Mouse (Mus musculus): ENCODE data around the gene Anapc16. TPM values are rescaled to one million over a fixed set of nuclear protein-coding genes. Genes with fewer than 3 reads are reported as not detected.

The Anapc16 gene
- polyA plus RNA-seq, 1 experiment, result 100 TPM

- H3K4me1 ChIP-seq (ENCODE audit: control insufficient read depth, insufficient read depth, low read length), result peaks cover 7% of the 10 kb centered on the region; the same call in 1 of the 2 replicates
- H3K4me3 ChIP-seq (ENCODE audit: insufficient read depth, low read depth, low read length), result no peak overlapping the region
- no peak for TF ChIP-seq CTCF (conservative IDR thresholded peaks at IDR 0.05; ENCODE audit: insufficient read depth, insufficient read length, low read depth, low read length)
- H3K27me3 ChIP-seq (replicated peaks; ENCODE audit: control insufficient read depth, insufficient read depth, low read length), result no peaks in the 10 kb centered on the region
- H3K27ac ChIP-seq (ENCODE audit: insufficient read depth, low read depth, low read length), result no peak overlapping the region
- WGBS, result 92% methylated on average over 8 of the region's 8 CpGs
- no peaks in the 10 kb centered on the region for H3K36me3 ChIP-seq (ENCODE audit: control insufficient read depth, insufficient read depth, low read length)
- DNase-seq, result no peak
Observed at GRCm38 (mm10) chr10:59965788-59966187, 37.1 kb downstream of the Anapc16 start.

GRCm38 (mm10) chr10:59965362-59965695 is 37.6 kb downstream of the Anapc16 start:
- Histone ChIP-seq H3K4me3 (ENCODE audit: insufficient read depth, low read depth, low read length) (no peak overlapping the region), H3K4me1 (ENCODE audit: control insufficient read depth, insufficient read depth, low read length) (peaks cover 3% of the 10 kb centered on the region; the same call in 1 of the 2 replicates), H3K27ac (ENCODE audit: insufficient read depth, low read depth, low read length) (no peak overlapping the region), H3K36me3 (ENCODE audit: control insufficient read depth, insufficient read depth, low read length) (no peaks in the 10 kb centered on the region), H3K27me3 (replicated peaks; ENCODE audit: control insufficient read depth, insufficient read depth, low read length) (no peaks in the 10 kb centered on the region)
- TF ChIP-seq CTCF (conservative IDR thresholded peaks at IDR 0.05; ENCODE audit: insufficient read depth, insufficient read length, low read depth, low read length) (no peak), POLR2A (IDR thresholded peaks at IDR 0.05; ENCODE audit: low read depth, low read length) (no peak)
- no peak for DNase-seq
- WGBS, result 63% methylated on average over 9 of the region's 9 CpGs

DNA sequence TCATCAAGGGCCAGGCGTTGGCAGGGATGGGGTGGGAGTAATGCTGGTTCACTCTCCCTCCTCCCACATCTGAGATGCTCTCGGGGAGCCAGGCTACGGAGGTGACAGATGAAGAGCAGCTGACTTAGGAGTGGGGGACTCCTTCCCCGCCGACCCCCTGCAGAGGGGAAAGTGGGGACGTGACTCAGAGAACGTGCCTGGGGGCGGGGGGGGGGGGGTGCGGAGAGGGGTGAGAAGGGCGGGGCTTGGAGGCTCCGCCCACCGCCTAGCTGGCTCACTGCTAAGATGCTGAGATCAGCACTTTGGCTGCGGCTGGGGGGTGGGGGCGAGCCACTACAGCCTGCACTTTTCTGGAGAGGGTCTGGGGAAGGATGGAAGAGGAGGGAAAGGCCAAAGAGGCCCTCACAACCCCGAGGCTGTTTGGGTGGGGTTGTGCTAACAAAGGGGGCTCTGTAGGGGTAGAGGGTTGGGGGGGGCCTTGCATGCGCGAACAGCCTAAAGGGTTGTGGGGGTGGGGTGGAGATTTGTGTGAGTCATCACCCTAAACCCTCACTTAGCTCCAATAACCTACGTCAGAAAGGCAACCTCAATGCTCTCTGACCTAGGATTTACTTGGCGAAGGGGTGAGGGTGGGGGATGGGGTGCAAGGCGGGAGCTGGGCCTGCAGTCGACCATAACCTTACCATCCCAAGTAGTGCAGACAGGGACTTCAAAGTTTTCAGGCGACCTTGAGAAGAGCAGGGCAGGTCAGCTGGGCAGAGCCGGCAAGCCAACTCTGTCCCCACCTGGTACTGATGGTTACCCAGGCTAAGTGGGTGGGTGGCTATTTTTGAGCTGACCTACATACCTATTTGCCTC is 38.2 kb downstream of the Anapc16 start:
- no peak overlapping the region for H3K4me3 ChIP-seq (ENCODE audit: insufficient read depth, low read depth, low read length)
- H3K27me3 ChIP-seq (replicated peaks; ENCODE audit: control insufficient read depth, insufficient read depth, low read length), result no peaks in the 10 kb centered on the region
- H3K4me1 ChIP-seq (ENCODE audit: control insufficient read depth, insufficient read depth, low read length), result peaks cover 3% of the 10 kb centered on the region; the same call in 1 of the 2 replicates
- no peak overlapping the region for H3K27ac ChIP-seq (ENCODE audit: insufficient read depth, low read depth, low read length)
- WGBS, result 23% methylated on average over 23 of the region's 23 CpGs
- no peak for DNase-seq
- TF ChIP-seq CTCF (conservative IDR thresholded peaks at IDR 0.05; ENCODE audit: insufficient read depth, insufficient read length, low read depth, low read length) (no peak), POLR2A (IDR thresholded peaks at IDR 0.05; ENCODE audit: low read depth, low read length) (no peak)
- H3K36me3 ChIP-seq (ENCODE audit: control insufficient read depth, insufficient read depth, low read length), result no peaks in the 10 kb centered on the region

GRCm38 (mm10) chr10:59963609-59964008 is 39.3 kb downstream of the Anapc16 start:
- Histone ChIP-seq H3K4me3 (ENCODE audit: insufficient read depth, low read depth, low read length) (no peak overlapping the region), H3K27ac (ENCODE audit: insufficient read depth, low read depth, low read length) (no peak overlapping the region), H3K36me3 (ENCODE audit: control insufficient read depth, insufficient read depth, low read length) (no peaks in the 10 kb centered on the region), H3K4me1 (ENCODE audit: control insufficient read depth, insufficient read depth, low read length) (no peaks in the 10 kb centered on the region), H3K27me3 (replicated peaks; ENCODE audit: control insufficient read depth, insufficient read depth, low read length) (no peaks in the 10 kb centered on the region)
- WGBS, result 90% methylated on average over 2 of the region's 2 CpGs
- no peak for DNase-seq
- TF ChIP-seq CTCF (conservative IDR thresholded peaks at IDR 0.05; ENCODE audit: insufficient read depth, insufficient read length, low read depth, low read length), result no peak

- WGBS, result 87% methylated on average over 11 of the region's 12 CpGs
- no peaks in the 10 kb centered on the region for H3K36me3 ChIP-seq (ENCODE audit: control insufficient read depth, insufficient read depth, low read length)
- H3K27ac ChIP-seq (ENCODE audit: insufficient read depth, low read depth, low read length), result no peak overlapping the region
- TF ChIP-seq CTCF (conservative IDR thresholded peaks at IDR 0.05; ENCODE audit: insufficient read depth, insufficient read length, low read depth, low read length) (no peak), POLR2A (IDR thresholded peaks at IDR 0.05; ENCODE audit: low read depth, low read length) (no peak)
- H3K4me1 ChIP-seq (ENCODE audit: control insufficient read depth, insufficient read depth, low read length), result no peaks in the 10 kb centered on the region
- DNase-seq, result no peak
- no peak overlapping the region for H3K4me3 ChIP-seq (ENCODE audit: insufficient read depth, low read depth, low read length)
- no peaks in the 10 kb centered on the region; the same call in 1 of the 2 replicates for H3K27me3 ChIP-seq (replicated peaks; ENCODE audit: control insufficient read depth, insufficient read depth, low read length)
Observed at GRCm38 (mm10) chr10:59959517-59959916, 43.4 kb downstream of the Anapc16 start.

GRCm38 (mm10) chr10:59958458-59958857 is 44.5 kb downstream of the Anapc16 start:
- DNase-seq, result no peak
- H3K27me3 ChIP-seq (replicated peaks; ENCODE audit: control insufficient read depth, insufficient read depth, low read length), result no peaks in the 10 kb centered on the region; the same call in 1 of the 2 replicates
- no peak for TF ChIP-seq POLR2A (IDR thresholded peaks at IDR 0.05; ENCODE audit: low read depth, low read length)
- TF ChIP-seq CTCF (conservative IDR thresholded peaks at IDR 0.05; ENCODE audit: insufficient read depth, insufficient read length, low read depth, low read length), result no peak
- 79% methylated on average over 5 of the region's 5 CpGs for WGBS
- H3K4me1 ChIP-seq (ENCODE audit: control insufficient read depth, insufficient read depth, low read length), result no peaks in the 10 kb centered on the region
- no peaks in the 10 kb centered on the region for H3K36me3 ChIP-seq (ENCODE audit: control insufficient read depth, insufficient read depth, low read length)
- no peak overlapping the region for H3K4me3 ChIP-seq (ENCODE audit: insufficient read depth, low read depth, low read length)
- no peak overlapping the region for H3K27ac ChIP-seq (ENCODE audit: insufficient read depth, low read depth, low read length)

DNA sequence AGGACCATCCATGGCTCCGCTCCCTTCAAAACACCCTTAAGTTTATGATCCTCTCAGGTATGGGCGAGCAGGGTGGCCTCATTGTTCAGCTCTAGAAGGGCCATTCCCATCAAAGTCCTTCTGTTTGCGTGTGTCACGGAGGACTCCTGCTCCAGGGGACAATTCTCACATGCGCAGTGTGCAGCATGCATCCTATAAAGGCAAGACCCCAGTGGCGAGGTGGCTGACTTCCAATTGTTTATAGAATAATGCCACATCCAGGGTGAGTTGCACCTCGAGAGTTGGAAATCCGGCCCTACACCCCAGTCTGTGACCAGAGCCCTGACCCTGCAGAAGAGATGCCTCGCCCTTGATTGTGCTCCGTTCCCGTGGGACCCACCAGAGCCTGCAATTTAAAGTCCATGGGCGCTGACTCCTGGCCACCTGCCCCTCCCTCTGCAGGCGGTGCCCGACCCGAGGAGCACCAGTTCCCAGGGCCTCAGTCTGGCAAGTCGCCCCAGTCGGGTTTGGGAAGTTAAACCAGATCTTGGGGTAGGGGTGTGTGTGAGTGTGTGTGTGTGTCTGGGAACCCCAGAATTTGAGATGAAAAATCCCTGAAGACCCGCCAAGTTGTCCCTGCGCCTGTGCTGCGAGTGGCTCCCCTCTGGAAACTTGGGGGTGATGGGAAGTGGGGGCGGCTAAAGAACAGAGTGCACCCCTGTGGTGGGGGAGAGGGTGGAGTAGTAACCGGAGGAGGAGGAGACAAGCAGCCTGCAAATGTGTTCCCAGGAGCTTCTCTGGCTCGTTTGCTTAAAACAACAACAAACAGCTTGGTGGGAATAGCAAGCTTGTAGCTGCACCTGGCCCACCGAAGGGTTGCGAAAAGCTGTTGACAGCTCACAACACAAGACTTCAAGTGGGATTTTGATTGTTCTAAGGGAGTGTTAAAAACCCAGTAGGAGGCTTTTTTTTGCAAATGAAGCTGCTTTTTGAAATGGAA is 45.5 kb downstream of the Anapc16 start:
- Histone ChIP-seq H3K4me3 (ENCODE audit: insufficient read depth, low read depth, low read length) (no peak overlapping the region), H3K4me1 (ENCODE audit: control insufficient read depth, insufficient read depth, low read length) (peaks cover 4% of the 10 kb centered on the region; the same call in 1 of the 2 replicates), H3K27ac (ENCODE audit: insufficient read depth, low read depth, low read length) (no peak overlapping the region), H3K27me3 (replicated peaks; ENCODE audit: control insufficient read depth, insufficient read depth, low read length) (no peaks in the 10 kb centered on the region; the same call in 1 of the 2 replicates), H3K36me3 (ENCODE audit: control insufficient read depth, insufficient read depth, low read length) (no peaks in the 10 kb centered on the region)
- peak; percentile 32 for DNase-seq
- TF ChIP-seq POLR2A (IDR thresholded peaks at IDR 0.05; ENCODE audit: low read depth, low read length) (no peak), CTCF (conservative IDR thresholded peaks at IDR 0.05; ENCODE audit: insufficient read depth, insufficient read length, low read depth, low read length) (no peak)
- 43% methylated on average over 25 of the region's 25 CpGs for WGBS
